Mouse (Mus musculus) cerebellum, adult 9-11 months (tissue): ENCODE results near the gene Wls.

Experiments
- DNase-seq: peaks from one replicate; pipeline ENCODE4 v3.0.0; 2022

Gene Wls

DNA sequence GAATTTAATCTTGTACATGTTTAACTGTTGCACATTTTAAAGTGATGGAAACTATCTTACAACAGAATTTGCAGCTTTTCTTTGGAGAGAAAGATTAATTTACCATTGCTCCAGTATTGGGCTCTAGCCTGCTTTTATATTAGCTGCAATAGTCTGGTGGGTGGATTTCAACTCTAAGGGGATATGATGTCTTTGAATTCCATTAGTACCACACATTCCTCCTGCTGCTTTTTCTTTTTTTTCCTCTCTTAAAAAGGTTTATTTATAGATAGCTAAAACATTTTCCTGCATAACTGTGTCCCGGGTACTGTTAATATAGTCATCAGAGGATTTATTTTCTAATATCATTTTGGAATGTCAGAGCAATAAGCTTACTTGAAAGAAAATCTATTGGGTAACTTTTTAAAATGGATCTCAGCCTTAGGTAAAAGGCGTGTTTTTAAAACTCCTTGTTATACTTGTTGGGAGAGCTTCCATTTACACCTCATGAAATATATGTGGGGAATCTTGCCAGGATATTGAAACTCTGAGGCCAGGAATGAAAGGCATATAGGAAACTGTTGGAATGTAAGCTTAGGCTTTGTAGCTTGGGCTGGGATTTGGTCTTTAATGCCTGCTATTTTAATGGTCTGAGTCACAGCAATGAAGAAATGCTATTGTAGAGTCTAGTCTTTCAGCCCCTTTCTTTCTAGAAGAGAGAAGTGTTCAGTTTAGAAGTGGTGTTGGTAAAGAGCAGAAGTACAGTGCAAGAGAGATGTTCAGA, 78.0 kb downstream of the Wls start:
- DNase-seq, result no peak
